Mouse (Mus musculus) brain, adult 2 months (tissue): ENCODE data around the gene Olfr574.

Source experiments
- DNase-seq: peaks from one replicate; pipeline ENCODE4 v3.0.0; 2011; ENCODE audit warnings: low read depth, low spot score

The Olfr574 gene

DNA sequence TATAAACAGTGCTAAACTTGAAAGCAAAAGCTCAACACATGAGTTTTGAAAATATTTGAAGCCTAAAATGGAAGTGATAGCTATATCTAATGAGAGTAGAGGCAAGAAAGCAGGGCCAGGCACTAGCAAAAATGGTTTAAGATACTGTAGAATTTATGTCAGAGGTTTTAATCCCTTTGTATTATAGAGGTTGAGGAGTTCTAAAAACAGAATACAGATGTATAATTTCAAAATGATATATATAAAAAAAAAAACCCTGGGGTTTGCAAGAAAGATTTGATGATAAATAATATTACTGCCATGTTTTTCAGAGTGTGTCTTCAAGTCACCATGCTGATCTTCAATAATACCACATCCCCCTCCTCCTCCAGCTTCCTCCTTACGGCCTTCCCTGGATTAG lies at the start of gene Olfr574:
TSS of gene Olfr574 (plus strand) at position 301 of the 400 bp plus-strand sequence.
- no peak for DNase-seq

GRCm38 (mm10) chr7:102915261-102915660 lies 33.0 kb upstream of the Olfr574 start:
- no peak for DNase-seq

DNA sequence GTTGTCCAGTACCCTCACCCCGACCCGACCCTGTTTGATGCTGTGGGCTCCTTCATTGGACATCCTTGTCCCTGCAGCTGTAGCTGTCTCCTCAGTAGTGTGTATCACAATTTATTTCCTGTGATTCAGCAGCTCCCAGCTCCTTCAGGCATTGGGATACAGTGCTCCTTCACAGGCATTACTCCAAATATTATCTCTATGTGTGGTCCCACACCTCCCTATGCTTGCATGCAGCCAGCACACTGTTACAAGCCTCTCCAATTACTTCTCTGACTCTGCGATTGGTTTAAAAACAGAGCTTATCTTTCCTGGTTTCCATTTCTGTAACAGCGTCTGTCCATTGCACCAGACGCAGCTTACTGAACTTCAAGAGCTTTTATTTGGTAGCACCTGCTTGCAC lies 31.9 kb upstream of the Olfr574 start:
- no peak for DNase-seq

DNA sequence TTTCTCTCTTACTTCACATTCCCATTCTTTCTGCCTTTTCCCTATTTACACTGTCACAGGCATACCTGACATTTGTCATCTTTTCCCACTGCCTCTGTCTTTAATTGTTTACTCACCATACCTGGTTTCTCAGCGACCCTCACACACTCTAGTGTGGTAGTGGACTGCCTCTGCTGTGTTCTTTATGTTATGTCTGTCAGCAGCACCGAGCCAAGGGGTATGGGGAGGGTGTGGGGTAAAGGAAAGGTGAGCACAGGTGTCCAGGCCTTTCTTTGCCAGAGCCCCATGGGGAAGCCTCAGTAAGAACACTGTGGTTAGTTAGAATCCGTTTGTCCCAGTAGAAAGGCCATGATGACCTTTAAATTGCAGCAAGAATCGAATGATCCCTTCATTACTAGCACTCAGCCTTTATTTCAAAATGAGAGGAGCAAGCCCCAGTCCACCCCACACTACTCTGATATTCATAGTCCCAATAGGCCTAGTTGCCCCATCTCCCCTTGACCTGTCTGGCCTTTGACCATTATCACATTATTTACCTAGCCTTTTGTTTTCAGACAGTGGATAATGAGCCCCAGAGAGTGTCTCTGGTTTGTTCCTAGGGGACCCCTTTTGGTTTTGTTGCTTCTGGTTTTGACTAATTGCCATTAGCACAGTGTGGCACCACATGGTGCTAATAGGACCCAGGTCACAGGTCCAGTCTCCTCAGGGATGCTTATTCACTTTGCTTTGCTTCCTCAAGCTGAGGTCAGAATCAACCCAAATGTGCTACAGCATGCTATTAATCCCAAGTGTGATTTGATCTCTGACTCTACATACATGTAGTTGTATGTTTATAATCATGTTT lies 31.0 kb upstream of the Olfr574 start, which contains the start of gene Olfr571:
TSS of gene Olfr571 (minus strand) at position 505 of the 844 bp plus-strand sequence.
- DNase-seq: no peak

DNA sequence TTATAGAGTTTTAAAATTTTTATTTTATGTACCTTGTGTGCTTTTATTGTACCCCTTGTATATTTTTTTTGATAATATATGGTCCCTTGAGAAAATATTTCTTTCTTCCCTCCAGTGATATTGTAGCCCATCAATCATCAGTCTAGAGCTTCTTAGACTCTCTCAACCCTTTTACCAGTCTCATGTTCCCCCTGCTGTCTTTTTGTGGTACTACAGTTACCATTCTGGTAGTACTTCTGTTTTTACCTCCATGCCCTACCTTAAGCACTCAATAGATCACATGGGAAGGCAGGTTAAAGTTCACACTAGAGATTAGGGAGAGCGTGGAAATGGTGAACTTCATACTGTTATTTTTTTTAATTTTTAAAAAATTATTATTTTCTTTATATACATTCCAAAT lies 28.6 kb upstream of the Olfr574 start:
- peak; percentile 70 for DNase-seq

DNA sequence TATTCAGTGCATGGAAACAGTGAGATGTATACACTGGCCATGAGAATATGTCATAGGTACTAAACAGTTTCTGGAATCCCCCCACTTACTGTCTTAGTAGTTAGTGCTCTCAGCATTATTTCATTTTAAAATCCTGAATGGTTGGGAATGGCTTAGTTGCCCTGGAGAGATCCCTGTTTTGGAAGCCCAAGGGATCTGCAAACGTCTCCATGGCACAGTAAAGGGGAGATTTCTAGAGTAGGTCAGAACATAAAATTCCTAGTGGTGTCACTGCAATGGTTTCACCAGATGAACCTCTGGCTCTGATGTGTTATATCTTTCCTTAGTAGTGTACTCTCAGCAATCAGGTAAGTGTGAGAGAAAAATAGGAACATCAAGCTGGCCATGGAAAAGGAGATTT lies 24.2 kb upstream of the Olfr574 start, which contains the start of gene Olfr572:
TSS of gene Olfr572 (plus strand) at position 301 of the 400 bp plus-strand sequence.
- no peak for DNase-seq

- DNase-seq: no peak
Observed at GRCm38 (mm10) chr7:102927105-102927504, 21.2 kb upstream of the Olfr574 start.

GRCm38 (mm10) chr7:102942475-102942874 lies 5.8 kb upstream of the Olfr574 start, which contains the start of gene Olfr573-ps1:
Olfr573-ps1 (minus strand) TSS chr7:102942575.
- no peak for DNase-seq

- DNase-seq: no peak
Observed at GRCm38 (mm10) chr7:102943417-102943816, 4.8 kb upstream of the Olfr574 start.

GRCm38 (mm10) chr7:102950732-102951131 lies 2.5 kb downstream of the Olfr574 start:
- no peak for DNase-seq

- DNase-seq: no peak
Observed at GRCm38 (mm10) chr7:102958137-102958536, 9.9 kb downstream of the Olfr574 start.

- DNase-seq: no peak
Observed at GRCm38 (mm10) chr7:102958593-102958992, 10.3 kb downstream of the Olfr574 start, which contains the start of gene Olfr575. Olfr575 (minus strand) TSS chr7:102958775.

DNA sequence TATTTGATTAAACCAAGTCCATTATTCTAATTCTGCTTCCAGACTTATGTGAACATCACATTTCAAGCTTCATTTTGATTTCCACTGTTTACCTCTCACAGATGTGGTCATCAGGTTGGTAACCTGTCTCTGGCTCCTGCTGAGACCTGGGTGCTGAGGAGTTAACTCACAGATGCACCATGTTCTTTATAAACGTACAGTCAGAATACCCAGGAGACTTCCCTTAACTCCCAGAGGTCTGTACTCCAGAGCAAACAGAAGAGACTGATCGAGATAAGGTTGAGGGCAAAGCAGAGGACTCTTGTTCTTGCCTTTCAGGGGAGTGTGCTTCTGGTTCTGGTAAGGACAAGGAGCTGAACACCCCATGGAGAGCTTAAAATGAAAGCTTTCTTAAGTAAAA lies 14.1 kb downstream of the Olfr574 start, which contains the start of gene Olfr576:
TSS of gene Olfr576 (plus strand) at position 301 of the 400 bp plus-strand sequence.
- no peak for DNase-seq

DNA sequence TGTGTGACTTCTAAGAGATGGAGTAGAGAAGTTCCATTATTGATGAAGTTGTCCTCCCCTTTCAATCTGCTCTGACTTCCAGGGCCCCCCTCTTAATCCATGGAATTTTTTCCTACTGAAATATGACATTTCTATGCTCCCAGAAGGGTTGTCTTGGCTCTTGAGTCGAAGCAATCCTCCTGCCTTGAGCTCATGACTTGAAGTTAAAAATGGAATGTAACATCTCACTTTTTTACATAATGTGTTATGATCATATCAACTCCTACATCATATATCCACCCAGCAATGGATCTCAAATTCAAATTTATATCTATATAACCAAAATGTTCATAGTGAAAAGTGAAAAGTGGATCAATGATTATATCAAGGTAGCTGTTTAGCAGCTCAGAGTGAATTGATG lies 26.1 kb downstream of the Olfr574 start:
- DNase-seq: peak; percentile 28

DNA sequence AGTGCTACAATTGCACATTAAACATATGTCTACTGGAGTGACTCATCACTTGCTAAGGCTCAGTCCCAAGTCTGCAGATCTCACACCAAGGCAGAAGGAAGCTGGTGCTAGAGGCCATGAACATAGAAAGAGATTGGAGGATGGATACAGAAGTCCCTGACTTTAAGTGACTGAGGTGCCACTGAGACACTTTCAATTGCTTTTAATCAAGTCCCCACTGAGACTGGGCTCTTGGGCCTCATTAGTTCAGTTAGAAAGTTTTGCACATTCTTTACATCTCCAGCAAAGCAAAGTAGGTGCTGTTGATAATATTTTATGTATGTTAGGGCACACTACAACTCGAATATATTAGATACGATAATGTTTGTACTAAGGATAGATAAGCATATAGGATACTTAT lies 27.6 kb downstream of the Olfr574 start, which contains the start of gene Olfr577:
TSS of gene Olfr577 (minus strand) at position 101 of the 400 bp plus-strand sequence.
- peak; percentile 29 for DNase-seq

DNA sequence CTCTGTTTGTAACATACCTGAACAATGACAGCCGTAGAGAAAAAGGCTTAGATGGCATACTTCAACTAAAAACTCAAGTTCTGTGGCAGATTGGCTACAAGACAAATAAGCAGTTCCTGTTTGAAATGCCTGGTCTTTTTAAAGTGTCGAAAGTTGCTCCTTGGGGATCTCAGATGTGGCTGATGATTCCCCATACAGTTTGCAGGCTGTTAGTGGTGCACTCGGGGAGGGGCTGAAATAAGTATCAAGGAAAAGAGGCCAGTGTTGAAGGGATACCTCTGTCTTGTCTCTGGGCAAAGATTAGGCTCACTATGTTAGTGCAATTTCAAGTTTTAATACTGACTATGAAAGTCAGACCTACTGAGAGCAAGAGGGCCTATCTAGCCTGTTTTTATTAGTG lies 41.0 kb downstream of the Olfr574 start, which contains the start of gene Olfr578:
TSS of gene Olfr578 (minus strand) at position 101 of the 400 bp plus-strand sequence.
- no peak for DNase-seq
